Mouse (Mus musculus) spleen, postnatal 36 days (tissue): ENCODE measurements at regions not wholly inside any gene's neighbourhood (a gene's known extent, or its start where the extent isn't known, plus 50 kb on each side); places are given as distances from the start of the nearest gene placed in this dataset.

Experiments used
- DNase-seq, 2 experiments: peaks; one replicate each; pipeline ENCODE4 v3.0.0; 2022; ENCODE audit warnings: low spot score in 2 of 2, mixed read lengths in 1 of 2

DNA sequence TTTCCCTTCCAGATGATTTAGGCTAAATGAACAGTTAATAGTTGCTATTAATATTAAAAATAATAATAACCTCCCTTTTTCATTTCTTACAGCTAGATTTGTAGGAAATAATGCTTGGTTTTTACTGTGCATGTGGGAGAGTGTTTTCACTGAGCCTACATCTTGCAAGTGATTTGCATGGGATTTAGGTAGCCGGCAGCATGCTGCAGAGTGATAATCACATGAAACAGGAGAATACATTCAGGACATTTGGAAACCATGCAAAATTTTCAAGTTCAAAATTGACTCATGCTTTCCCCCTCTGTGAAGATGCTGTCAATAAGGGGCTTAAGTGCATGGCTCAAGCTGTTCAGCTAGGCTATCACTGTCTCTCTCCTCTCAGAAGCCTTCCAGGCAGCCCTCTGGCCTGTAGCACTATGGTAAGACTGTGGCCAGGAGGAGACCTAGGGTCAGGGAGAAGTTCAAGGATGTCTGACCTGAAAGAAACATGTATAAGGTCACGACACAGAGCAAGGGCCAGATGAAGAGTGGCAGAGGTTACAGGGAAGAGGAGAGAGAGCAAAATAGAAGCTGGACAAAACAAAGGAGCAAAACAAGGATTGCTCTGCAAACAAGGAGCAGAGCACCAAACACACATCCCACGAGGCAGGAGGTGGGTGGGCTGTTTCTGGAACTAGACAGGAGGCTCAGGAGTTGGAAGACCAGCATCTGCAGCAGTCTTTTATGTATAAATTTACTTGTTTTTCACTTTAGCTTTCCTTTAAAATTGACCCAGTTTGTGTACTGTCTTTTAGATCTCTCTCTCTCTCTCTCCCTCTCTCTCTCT, 177.5 kb downstream of the Tmem161b start:
- DNase-seq: no peak

DNA sequence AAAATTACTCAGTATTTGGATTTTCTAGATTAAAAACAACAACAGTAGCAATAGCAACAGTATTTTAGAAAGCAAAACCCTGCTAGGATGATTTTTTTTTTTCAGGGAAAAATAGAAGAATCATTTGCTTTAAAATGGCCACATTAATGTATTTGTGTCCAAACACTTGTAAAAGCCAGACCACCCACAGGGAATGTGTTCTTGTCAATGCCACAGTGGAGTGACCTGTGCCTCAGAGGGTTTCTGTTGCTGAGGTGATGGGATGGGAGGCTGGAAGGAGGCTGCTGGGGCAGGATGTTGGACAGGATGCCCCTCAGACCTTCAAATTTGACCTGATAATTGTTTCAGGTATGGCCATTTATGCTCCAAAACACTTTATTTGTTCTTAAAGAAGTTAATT, 178.9 kb downstream of the Tmem161b start:
- no peak for DNase-seq

DNA sequence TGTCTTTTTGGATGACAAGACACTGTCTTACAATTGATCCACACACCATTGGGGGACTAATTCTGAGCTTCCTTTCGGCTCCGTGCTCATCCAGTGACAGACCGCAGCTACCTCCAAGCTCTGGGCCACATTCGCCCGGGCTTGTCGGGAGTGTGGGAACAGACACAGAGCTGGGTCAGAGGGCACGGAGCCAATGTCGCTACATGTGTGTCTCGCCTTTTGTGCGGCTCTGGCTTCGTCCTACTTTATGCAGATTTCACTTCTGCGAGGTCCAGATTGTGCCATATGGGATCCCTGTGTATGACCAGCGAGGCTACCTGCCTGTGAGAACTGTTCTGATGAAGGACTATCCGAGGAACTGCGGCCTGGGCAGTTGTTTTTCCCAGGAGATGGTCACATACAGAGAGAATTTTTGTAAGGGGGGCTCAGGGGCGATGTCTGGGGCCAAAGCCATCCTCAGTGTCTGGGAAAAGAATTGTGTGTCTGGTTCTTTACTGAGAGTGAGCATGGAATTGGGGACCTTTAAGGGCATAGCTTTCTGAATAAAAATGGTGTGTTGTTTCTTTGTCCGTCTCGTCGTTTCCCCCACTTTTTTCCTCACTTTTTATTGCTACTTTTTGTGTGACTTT, 182.6 kb downstream of the Tmem161b start:
- no peak for DNase-seq

DNA sequence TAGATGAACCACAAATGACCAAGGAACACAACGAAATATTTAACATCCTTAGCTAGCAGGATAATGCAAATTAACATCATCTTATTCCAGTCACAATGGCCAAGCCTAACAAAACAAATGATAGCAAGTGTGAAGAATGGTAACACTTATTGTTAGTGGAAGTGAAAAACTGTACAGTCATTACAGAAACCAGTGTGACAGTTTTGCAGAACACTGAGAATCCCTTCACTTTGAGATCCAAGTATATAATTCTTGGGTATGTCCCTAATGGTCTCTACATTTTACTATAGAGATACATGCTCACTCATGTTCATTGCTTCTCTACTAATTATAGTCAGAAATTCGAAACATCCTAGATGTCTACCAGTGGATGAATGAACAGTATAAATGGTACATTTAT, 212.3 kb downstream of the Tmem161b start:
- no peak for DNase-seq

DNA sequence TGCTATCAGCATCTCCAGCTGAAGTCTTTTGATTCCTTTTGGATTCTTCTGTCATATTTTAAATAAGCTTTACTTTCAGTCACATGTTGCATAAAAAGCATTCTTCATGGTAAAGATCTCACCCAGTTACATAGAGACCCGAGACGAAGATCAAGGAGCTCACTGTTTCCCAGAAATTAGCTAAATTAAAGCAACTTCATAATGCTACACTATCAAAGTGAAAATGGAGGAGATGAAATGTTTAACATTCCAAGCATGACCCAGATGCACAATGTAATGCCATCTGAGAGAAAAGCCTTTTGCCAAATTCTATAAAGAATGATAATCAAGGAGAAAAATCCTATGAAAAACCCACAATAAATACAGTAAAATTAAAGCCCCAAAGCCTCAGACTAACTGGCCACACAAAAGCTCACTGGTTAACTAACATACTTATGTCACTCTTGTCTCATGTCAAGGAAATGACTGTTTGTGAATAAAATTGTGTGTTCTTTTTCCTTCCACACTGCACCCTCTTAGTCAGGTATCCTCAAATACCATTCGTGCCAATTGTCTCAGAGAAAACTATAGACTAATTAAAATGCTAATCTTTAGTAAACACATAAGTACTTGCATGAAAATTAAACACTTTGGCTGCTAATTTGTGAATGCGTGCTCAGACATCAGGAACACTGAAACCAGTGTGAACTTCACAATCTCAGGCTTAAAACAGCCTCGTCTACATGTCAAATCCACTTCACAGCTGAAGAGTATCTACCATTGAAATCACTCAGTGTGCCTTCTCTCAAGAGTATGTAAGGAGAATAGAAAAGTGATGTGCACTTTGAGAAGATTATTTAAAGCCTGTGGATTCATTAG, 215.7 kb downstream of the Tmem161b start:
- DNase-seq: no peak

DNA sequence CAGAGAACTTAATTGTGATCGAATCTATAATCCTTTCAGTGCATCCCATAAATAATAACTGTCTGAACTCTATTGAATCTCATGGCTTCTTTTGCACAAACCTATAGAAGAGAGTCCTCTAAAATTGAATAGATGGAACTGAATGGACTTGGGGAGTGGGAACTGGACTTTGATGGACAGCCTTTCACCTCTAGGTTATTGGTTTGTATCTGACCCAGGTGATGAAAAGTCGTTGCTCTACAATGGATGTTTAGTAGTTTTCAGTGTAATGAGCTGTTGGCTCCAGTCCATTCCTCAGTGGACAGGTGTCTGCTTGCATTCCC, 216.3 kb downstream of the Tmem161b start:
- DNase-seq: no peak

DNA sequence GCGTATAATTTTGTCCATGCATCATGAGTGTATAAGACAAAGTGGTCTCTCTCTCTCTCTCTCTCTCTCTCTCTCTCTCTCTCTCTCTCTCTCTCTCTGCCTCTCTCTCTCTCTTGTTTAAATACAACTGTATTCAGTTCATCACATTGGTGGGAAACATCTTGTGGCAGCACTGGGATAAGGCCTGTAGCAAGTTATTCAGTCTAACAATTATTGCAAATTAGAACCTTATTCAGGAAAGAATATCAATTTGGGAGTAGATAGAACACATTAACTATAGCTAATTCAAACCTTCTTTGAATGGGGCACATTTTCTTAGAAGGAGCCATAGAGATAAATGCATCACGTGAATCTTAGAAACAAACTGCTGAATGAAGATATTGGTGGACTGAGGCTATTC, 226.4 kb downstream of the Tmem161b start:
- DNase-seq: no peak

DNA sequence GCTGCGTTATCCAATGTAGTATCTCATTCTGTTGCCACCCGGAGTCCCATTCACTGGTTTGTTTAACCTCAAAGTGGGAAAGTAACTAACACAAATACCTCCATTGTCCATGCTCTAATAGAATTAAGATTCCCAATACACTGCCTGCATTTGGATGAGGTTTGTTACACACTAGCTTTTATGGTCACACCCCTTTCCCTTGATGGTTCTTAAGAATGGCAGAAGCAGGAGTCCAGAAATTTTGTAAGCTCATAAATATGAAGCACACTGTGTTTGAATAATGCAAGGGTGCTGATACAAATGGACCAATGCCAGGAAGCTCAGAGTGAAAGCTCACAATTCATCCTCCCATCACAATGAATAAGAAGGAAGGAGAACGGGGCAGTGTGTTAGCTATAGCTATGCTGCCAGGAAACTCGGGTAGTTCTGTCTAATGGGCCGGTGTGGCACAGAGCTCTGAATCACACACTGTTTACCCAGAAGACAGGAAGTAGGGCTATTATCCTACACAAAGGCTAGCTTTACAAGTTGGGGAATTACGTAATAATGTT, 227.0 kb downstream of the Tmem161b start:
- no peak for DNase-seq
